Mouse (Mus musculus): ENCODE results near the gene Gsap. TPM values are rescaled to one million over a fixed set of nuclear protein-coding genes. Genes with fewer than 3 reads are reported as not detected.

Gene Gsap
- polyA plus RNA-seq, 1 experiment from 2014 or later, result 3.8 TPM

DNA sequence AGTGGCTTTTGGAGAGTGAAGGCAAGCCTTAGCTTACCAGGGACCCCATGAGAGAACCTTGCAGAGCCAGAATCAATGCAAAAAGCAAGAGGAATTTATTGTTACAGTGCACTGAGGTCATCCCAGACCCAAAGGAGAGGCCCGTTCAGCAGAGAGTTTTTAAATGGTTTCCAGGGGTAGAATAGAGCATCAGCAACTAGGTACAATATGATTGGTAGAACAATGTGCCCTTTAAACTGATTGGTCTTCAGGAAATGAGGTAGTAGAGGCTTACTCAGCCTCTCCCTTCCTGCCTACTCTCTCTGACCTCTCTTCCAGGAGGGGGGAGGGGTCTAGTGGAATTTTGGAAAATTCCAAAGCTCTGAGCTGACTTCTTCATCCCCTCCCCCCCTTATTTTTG lies 59.2 kb downstream of the Gsap start:
- no peak overlapping the region for H3K4me2 ChIP-seq (replicated peaks)
- H3K27me3 ChIP-seq, result no peaks in the 10 kb centered on the region

DNA sequence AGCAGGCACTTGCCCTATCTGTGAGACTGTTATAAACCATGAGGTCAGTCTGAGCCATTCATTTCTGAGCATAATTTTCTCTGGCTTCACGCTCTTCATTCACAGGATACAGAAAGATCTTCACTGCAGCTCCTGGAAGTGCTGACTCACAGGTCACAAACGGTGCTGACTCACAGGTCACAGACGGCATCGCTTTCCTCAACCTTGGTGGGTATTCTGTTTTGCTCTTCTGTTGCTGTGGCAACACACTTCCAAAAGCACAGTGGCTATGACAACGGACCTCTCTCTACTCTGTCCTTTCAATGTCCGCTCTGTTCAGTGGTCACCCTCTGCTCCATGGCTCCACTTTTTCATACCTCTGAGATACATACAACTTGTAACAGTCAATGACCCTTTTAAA lies 60.7 kb downstream of the Gsap start:
- Histone ChIP-seq H3K36me3 (no peaks in the 10 kb centered on the region), H3K27me3 (no peaks in the 10 kb centered on the region), H3K27ac (no peak overlapping the region), H3K9me3 (no peaks in the 10 kb centered on the region), H3K4me2 (replicated peaks) (no peak overlapping the region), H3K4me1 (peaks cover 22% of the 10 kb centered on the region), H3K4me3 (no peak overlapping the region), H3K9ac (no peak overlapping the region)
- ATAC-seq (ENCODE audit: low FRiP score, low read depth), result no peak
- WGBS, result 83% methylated on average over 6 of the region's 6 CpGs

More for the DNA sequence above, 59.2 kb downstream of the Gsap start:
- Histone ChIP-seq H3K9ac (no peak overlapping the region), H3K4me1 (peaks cover 22% of the 10 kb centered on the region), H3K27ac (no peak overlapping the region), H3K4me3 (no peak overlapping the region), H3K36me3 (no peaks in the 10 kb centered on the region), H3K9me3 (no peaks in the 10 kb centered on the region)
- 81% methylated on average over 1 of the region's 1 CpGs for WGBS
- no peak for ATAC-seq (ENCODE audit: low FRiP score, low read depth)

DNA sequence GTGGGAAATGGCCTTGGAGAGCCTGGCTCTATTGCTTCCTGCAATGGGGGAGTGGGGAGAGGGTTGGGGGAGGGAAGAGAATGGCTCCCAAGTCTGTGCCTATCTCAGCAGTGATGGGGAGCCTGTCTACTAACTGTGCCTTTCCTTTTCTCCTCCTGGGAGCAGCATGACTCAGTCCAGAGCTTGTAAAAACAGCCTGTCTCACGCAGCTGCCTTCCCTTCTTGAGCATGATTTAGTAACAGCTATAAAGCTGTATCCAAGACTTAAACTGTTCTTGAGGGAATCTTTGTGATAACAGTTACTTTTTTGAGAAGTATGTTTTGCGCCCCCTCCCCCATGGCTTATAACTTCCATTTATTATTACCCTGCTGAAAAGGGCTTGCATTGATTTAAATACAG lies 61.9 kb downstream of the Gsap start:
- H3K4me2 ChIP-seq (replicated peaks), result no peak overlapping the region
- peaks cover 22% of the 10 kb centered on the region for H3K4me1 ChIP-seq
- no peaks in the 10 kb centered on the region for H3K27me3 ChIP-seq
- H3K36me3 ChIP-seq, result no peaks in the 10 kb centered on the region
- no peaks in the 10 kb centered on the region for H3K9me3 ChIP-seq
- WGBS, result 48% methylated on average over 2 of the region's 2 CpGs
- ATAC-seq (ENCODE audit: low FRiP score, low read depth), result peak; percentile 81; the same call in 1 of the 2 replicates
- no peak overlapping the region for H3K9ac ChIP-seq
- no peak overlapping the region for H3K4me3 ChIP-seq
- H3K27ac ChIP-seq, result no peak overlapping the region; the same call in 1 of the 2 replicates

DNA sequence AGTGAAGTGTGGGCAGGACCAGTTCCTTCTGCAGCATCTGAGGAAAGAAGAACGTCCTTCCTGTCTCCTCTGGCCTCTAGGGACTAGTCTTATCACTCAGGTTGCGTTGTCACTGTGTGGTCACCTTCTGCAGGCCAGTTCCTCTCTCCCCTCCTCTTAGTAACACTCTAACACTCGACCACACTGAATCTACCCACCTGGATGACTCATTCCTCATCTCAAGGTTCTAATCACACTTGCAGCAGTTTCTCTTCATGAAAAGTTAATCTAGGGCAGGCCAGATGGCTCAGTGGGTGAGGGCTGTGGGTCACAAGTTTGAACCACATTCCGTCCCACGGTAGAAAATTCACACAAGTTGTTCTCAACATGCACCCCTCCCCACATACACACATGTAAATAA lies 62.8 kb downstream of the Gsap start:
- Histone ChIP-seq H3K4me3 (no peak overlapping the region), H3K27ac (no peak overlapping the region), H3K36me3 (no peaks in the 10 kb centered on the region), H3K4me2 (replicated peaks) (no peak overlapping the region), H3K27me3 (no peaks in the 10 kb centered on the region), H3K9ac (no peak overlapping the region), H3K9me3 (no peaks in the 10 kb centered on the region), H3K4me1 (peaks cover 22% of the 10 kb centered on the region)
- 67% methylated on average over 5 of the region's 5 CpGs for WGBS
- ATAC-seq (ENCODE audit: low FRiP score, low read depth), result no peak

DNA sequence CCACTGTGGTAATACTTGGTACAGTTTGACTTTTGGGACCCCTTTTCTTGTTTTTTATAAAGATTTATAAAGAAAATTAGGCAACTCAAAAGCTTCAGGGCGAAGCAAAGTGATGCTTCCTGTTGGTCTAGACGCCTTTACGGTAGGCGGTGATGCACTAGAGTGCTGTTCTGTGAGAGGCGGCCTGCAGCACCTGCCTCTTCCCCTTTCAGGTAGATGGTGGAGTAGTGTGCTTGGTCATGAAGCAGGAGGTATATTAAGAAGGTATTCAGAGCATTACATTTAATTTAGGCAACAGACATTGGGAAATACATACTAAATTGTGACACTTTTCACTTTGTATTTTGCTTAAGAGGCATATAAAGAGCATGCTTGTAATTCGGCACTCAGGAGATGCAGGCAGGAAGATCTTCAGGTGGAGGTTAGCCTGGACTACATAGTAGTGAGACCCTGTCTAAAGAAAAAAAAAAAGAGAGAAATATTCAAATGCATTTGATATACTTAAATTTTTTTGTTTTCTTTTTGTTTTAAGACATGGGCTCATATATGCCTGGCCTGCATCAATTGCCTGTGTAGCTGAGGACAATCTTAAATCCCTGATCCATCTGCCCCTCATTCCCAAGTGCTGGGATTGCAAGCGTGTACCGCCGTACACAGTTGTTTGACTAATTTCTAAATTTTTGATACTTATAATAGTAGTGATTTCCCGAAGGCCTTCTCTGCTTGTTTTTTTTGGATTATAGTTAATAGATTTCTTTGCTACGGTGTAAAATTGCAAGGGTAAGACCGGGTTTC lies 68.9 kb downstream of the Gsap start:
- 87% methylated on average over 12 of the region's 12 CpGs for WGBS
- H3K36me3 ChIP-seq, result no peaks in the 10 kb centered on the region
- H3K27me3 ChIP-seq, result no peaks in the 10 kb centered on the region
- no peak for ATAC-seq (ENCODE audit: low FRiP score, low read depth)
- H3K27ac ChIP-seq, result no peak overlapping the region
- no peak overlapping the region for H3K4me2 ChIP-seq (replicated peaks)
- no peaks in the 10 kb centered on the region for H3K9me3 ChIP-seq
- no peak overlapping the region for H3K9ac ChIP-seq
- 0 out of 2 replicates have a peak, but pooled peaks cover 5% of the 10 kb centered on the region for H3K4me1 ChIP-seq
- no peak overlapping the region for H3K4me3 ChIP-seq

DNA sequence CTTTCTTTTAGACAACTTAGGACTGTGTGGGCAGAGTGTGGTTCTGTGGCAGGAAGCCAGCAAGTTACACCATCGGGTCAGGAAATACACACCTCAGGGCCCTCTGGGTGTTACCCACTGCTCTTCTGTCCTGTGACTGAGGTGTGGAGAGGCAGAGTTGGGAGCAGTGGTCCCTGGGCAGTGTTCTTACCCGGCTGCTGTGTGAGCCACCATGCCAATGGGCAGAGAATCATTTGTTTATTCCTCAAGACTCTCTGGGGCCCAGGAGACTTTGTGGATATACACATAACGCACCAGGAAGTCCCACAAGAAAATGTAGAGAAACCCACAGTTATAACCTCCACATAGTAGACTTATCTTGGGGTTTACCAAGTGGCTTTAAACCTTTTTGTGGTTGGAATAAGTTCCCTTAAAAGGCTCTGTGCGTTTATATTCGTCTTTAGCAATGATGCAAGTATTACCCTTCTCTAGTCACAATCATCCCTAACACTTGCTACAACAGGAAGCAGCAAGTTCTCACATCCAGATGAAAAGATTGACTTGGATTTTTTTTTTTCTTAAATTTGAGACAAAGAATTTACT lies 69.6 kb downstream of the Gsap start:
- no peak overlapping the region for H3K4me3 ChIP-seq
- H3K9ac ChIP-seq, result no peak overlapping the region
- 77% methylated on average over 5 of the region's 5 CpGs for WGBS
- H3K27ac ChIP-seq, result no peak overlapping the region
- H3K9me3 ChIP-seq, result no peaks in the 10 kb centered on the region
- ATAC-seq (ENCODE audit: low FRiP score, low read depth), result no peak
- H3K36me3 ChIP-seq, result no peaks in the 10 kb centered on the region
- H3K4me1 ChIP-seq, result 0 out of 2 replicates have a peak, but pooled peaks cover 7% of the 10 kb centered on the region
- H3K4me2 ChIP-seq (replicated peaks), result no peak overlapping the region
- no peaks in the 10 kb centered on the region for H3K27me3 ChIP-seq

DNA sequence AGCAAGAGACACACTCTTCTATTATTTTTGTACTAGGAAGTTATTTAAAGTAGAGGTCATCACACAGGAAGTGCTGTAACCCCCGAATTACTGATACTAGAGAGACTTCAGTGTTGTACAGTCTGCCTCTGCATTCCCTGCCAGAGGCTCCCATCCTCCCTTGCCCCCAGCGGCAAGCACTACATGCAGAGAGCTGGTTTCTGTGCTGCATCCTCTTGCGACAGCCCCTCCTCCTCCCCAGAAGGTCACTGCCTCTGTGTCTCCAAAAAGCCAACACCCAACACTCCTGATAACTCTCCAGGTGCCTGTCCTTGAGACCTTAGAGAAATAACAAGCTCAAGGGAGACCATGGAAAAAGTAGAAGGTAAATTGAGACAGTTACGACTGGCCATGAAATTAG lies 71.1 kb downstream of the Gsap start:
- H3K4me3 ChIP-seq, result no peak overlapping the region
- no peak for ATAC-seq (ENCODE audit: low FRiP score, low read depth)
- H3K9ac ChIP-seq, result no peak overlapping the region
- no peak overlapping the region for H3K27ac ChIP-seq
- H3K4me2 ChIP-seq (replicated peaks), result no peak overlapping the region
- H3K9me3 ChIP-seq, result no peaks in the 10 kb centered on the region
- no peaks in the 10 kb centered on the region for H3K27me3 ChIP-seq
- 50% methylated on average over 4 of the region's 4 CpGs for WGBS
- H3K36me3 ChIP-seq, result no peaks in the 10 kb centered on the region
- peaks cover 22% of the 10 kb centered on the region for H3K4me1 ChIP-seq

DNA sequence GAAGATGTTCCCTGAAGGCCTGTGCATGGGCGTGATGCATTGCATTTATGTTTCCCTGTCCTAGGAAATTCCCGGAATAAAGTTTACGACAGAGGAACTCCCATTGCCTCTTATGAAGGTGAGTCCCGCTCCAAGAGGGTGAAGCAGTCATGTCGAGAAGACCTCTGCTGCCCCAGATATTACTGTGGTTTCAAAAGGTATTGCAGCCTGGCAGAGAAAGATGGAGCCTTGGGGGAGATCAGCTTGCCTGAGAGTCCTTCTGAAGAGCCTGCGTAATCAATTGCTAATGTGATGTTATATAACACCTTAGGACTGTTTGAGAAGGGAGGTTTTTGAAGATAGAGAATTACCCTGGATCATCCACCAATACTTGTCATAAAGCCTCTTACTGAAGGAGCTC lies 71.8 kb downstream of the Gsap start:
- ATAC-seq (ENCODE audit: low FRiP score, low read depth), result no peak
- no peaks in the 10 kb centered on the region for H3K27me3 ChIP-seq
- no peaks in the 10 kb centered on the region for H3K9me3 ChIP-seq
- 65% methylated on average over 6 of the region's 6 CpGs for WGBS
- no peak overlapping the region for H3K4me3 ChIP-seq
- H3K36me3 ChIP-seq, result no peaks in the 10 kb centered on the region
- no peak overlapping the region for H3K27ac ChIP-seq
- H3K4me2 ChIP-seq (replicated peaks), result no peak overlapping the region
- H3K9ac ChIP-seq, result no peak overlapping the region
- peaks cover 22% of the 10 kb centered on the region for H3K4me1 ChIP-seq

DNA sequence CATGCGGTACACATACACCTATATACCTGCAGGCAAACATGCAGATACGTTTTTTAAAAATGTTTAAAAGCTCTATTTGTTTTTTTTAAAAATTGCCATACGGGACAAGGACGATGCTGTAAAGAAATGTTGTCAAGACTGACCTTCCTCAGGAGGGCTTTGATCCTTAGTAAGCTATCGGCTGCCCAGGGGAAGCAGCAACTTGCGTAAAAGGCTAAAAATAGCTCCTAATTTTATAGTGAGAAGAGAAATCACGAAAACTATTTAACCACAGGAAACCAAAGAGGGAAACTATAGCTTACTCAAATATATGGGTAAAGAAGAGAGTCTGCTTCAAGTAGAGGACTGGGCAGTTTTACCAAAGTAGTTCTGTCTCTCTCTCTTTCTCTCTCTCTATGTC lies 74.7 kb downstream of the Gsap start:
- no peak overlapping the region for H3K9ac ChIP-seq
- H3K9me3 ChIP-seq, result no peaks in the 10 kb centered on the region
- ATAC-seq (ENCODE audit: low FRiP score, low read depth), result no peak
- no peaks in the 10 kb centered on the region for H3K36me3 ChIP-seq
- 45% methylated on average over 7 of the region's 7 CpGs for WGBS
- no peak overlapping the region for H3K27ac ChIP-seq
- H3K4me3 ChIP-seq, result no peak overlapping the region
- H3K4me2 ChIP-seq (replicated peaks), result no peak overlapping the region
- no peaks in the 10 kb centered on the region for H3K27me3 ChIP-seq
- H3K4me1 ChIP-seq, result peaks cover 30% of the 10 kb centered on the region

DNA sequence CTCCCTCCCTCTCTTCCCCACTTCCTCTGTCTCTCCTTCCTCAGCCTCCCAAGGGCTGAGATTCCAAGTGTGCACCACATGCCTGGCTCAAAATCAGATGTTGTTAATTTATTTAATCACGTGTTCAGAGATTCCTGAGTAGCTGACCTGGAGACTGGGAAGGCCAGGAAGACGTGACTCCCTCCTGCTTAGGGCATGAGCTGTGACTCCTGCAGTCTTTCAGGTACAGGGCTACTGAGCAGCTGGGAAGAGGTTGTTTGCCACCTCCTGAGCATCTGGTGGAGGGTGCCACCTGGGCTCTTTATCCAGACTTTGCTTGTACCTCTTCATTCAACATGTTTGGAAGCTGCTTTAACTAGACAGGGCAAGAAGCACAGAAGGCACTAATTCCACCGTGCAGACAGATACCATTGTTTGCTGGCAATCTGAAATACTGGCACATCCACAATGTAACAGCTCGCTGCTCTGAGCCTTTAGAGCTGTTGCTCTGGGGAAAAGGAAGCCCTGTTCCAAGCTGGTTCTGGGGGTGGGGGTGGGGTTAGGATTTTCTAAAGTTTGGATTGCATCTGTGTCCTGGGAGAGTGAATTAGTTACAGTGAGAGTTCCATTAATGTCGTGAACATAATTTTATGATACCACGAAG lies 75.3 kb downstream of the Gsap start:
- Histone ChIP-seq H3K4me1 (peaks cover 30% of the 10 kb centered on the region), H3K36me3 (no peaks in the 10 kb centered on the region), H3K27me3 (no peaks in the 10 kb centered on the region), H3K4me3 (no peak overlapping the region), H3K9me3 (no peaks in the 10 kb centered on the region), H3K4me2 (replicated peaks) (no peak overlapping the region), H3K27ac (no peak overlapping the region; the same call in 1 of the 2 replicates), H3K9ac (no peak overlapping the region)
- ATAC-seq (ENCODE audit: low FRiP score, low read depth), result no peak
- WGBS, result 28% methylated on average over 6 of the region's 6 CpGs

DNA sequence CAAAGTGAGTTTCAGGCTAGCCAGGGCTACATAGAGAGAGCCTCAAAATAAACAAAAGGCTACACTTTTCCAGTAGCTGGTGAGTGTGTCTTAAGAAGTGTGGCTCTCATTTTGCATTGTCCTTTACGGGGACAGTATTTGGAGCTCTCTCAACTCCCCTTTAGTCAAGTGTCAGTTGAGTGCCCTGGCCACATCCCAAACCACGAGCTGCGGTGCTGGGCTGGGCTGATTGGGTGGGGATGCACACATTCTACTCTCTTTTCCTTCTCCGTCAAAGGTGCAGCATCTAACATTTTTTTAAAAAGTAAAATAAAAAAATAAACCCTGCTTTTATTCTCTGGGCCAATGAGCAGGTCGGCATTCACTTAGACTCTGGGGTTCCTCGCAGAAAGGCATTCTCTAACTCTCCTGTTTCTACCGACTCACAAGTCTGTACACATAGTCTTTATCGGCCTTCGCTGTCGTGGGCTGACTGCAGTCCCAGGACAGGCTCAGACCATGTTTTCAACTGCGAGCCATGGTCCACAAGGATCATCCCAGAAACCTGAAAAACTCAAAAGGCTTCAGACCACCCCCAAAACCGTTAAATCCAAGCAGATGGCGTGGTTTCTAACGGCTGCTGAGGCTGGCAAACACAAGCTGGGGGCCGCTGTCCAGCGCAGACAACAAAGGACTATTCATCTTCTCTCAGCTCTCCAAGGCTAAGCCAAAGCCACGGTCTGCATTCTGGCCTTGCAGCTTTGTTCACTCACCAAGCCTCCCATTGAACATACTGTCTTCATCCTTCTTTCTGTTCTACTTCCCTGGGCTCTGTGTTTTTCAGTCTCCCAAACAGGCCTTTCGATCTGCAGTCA lies 77.4 kb downstream of the Gsap start:
- Histone ChIP-seq H3K9me3 (no peaks in the 10 kb centered on the region), H3K4me3 (no peak overlapping the region), H3K27me3 (no peaks in the 10 kb centered on the region), H3K4me1 (peaks cover 27% of the 10 kb centered on the region), H3K36me3 (no peaks in the 10 kb centered on the region), H3K9ac (no peak overlapping the region), H3K4me2 (replicated peaks) (no peak overlapping the region), H3K27ac (no peak overlapping the region)
- no peak for ATAC-seq (ENCODE audit: low FRiP score, low read depth)
- WGBS, result 54% methylated on average over 18 of the region's 18 CpGs
